Mouse (Mus musculus): ENCODE data around the gene Lsmem1.

DNA sequence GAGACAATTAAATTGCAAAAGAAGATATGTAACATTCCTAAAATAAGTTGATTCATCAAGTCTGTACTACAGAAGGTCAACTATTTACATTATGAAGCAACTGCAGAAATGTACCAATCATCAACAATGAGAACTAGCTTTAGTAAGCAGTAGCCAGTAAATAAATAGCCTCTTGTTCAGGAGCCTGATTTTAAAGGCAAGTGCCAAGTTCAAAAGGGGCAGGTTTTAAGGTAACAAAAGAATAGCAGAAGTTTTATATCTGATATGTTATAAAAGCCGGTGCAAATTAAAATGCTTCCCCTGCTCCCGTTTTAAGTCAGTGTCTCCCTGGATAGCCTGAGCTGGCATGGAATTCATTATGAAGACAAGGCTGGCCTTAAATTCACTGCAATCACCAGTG is 18.5 kb upstream of the Lsmem1 start:
- TF ChIP-seq HCFC1 (IDR thresholded peaks at IDR 0.05; ENCODE audit: borderline replicate concordance, insufficient read depth, low read length) (no peak), MAFK (IDR thresholded peaks at IDR 0.05; ENCODE audit: insufficient read depth, low read depth, low read length) (no peak), CHD2 (IDR thresholded peaks at IDR 0.05; ENCODE audit: low read depth, low read length) (no peak)
